Mouse (Mus musculus) spleen, postnatal 36 days (tissue): ENCODE data around the gene Adamts14.

Source experiments
- DNase-seq, 2 experiments: peaks; one replicate each; pipeline ENCODE4 v3.0.0; 2022; ENCODE audit warnings: low spot score in 2 of 2, mixed read lengths in 1 of 2

The Adamts14 gene

DNA sequence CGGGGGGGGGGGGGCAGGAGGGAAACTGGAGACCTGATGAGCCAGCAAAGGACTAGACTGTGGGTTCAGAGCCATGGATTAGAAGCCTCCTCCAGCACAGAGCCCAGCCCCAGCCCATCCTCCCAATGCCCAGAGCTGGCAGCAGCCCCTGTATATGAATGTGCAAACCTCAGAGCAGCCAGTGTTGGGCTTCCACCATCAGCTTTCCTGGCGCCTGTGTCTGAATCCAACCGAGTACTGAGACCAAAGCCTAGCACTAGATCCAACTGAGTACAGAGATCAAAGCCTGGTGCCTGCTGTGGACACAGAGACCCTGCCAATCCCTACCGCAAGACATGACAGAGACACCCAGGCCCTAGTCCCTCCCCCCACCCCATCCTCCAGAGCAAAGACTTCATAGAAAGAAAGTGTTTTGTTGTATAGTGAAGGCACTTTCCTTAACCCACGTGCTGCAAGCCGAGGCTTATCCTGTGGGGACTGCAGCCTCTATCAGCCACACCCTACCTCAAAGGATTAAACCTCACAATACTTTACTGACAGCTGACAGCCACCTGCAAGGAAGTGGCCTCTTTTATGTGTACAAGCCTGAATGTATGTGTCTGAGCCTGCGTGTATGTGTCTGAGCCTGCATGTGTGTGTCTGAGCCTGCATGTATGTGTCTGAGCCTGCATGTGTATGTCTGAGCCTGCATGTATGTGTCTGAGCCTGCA is 40.2 kb downstream of the Adamts14 start:
- DNase-seq: peak; percentile 26 to 36

DNA sequence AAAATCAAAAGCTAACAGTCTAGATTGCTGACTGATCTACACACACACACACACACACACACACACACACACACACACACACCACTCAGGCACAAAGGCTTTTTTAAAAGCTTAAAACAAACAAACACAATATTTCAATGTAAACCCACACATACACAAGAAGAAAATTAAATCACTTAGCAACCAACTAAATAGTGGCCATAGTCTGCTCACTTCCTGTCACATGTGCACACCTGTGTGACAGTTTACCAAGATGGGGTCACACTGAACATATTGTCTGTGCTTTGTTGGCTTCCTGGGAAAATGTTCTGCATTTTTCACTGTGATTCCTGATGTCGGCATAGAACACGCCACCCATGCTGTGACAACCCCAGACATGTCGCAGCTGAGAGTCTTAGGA is 41.5 kb downstream of the Adamts14 start:
- no peak for DNase-seq

DNA sequence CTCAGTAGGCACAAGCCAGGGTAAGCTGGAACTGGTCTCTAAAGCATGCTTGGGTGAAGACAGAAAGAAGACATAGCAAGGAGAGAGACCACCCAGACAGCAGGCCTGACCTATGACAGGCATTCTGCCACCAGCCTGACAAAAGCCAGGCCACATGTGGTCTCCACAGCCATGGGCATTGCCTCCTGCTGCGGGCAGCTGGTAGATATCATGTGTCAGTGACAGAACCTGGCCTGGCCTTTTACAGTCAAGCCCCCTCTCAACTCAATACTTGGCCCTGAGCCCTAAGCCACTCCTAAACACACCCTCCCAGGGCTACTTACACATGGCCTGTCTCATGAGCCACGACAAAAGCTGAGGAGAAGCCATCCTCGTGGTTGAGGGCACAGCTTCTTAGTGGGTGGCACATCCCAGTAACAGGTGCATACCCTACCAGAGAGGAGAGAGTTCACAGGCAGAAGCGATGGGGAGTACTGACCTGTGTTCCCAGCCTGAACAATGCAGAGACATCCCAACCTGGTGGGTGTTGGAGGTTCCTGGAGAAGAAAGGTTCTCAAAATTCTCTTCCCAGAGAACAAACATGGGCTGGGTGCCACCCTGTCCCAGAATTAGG is 46.3 kb downstream of the Adamts14 start:
- no peak for DNase-seq

DNA sequence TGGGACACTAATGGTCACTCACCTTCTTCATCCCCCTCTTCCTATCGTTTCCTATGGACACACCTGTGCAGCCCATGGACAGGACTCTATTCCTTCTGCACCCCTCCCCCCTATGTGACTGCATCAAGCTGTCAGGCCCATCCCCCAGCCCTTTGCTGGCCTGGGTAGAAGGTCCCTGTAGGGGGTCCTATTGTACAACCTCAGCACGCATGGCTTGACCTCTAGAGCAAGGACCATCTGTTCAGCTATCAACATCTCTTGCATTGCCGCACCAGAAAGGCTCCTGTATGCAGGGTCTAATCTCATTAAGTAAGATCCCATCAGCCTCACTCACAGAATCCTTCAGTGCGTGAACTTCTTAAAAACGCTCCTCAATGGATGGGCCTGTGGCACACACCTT is 47.5 kb downstream of the Adamts14 start:
- DNase-seq: no peak

DNA sequence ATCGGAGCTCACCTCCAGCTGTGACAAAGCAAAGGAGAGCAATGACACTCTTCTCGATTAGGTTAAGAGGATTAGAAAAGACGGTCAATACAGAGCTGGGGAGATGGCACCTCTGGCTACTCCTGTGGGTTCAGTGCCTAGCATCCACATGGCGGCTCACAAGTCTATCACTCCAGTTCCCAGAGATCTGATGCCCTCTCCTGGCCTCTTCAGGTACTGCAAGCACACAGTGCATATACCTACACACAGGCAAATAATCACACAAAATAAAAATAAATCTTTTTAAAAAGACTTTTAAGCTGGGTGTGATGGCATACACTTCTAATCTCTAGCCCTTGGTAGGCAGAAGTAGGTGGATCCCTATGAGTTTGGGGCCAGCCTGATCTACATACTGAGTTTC is 53.9 kb downstream of the Adamts14 start:
- no peak for DNase-seq

DNA sequence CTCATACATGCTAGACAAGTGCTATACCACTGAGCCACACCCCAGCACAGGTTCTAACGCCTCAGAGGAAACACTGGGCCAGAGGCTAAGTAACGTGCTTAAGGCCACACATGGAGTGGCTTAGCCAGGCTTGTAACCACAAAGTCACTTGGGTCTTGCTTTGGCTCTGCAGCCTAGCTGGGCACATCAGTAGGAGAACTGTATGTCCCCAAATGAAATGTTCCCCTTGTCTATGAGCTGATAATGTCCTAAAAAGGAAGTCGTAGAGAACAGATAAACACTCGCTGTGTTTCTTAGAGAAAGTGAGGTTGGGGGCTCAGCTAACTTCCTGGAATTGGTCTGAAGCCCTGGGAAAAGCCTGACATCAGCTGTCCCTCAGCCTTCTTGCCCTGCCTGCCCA is 57.1 kb downstream of the Adamts14 start:
- DNase-seq: no peak

DNA sequence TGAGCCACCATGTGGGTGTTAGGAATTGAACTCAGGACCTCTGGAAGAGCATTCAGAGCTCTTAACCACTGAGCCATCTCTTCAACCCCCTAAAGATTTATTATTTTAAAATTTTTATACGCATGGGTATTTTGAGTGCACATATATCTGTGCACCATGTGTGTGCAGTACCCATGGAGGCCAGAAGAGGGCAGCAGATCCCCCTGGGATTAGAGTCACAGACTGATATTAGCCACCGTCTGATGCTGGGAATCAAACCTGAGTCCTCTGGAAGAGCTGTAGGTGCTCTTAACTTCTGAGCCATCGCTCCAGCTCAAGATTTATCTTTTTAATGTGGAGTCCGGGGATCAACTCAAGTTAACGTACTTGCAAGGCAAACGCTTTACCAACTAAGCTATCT is 57.6 kb downstream of the Adamts14 start:
- no peak for DNase-seq

DNA sequence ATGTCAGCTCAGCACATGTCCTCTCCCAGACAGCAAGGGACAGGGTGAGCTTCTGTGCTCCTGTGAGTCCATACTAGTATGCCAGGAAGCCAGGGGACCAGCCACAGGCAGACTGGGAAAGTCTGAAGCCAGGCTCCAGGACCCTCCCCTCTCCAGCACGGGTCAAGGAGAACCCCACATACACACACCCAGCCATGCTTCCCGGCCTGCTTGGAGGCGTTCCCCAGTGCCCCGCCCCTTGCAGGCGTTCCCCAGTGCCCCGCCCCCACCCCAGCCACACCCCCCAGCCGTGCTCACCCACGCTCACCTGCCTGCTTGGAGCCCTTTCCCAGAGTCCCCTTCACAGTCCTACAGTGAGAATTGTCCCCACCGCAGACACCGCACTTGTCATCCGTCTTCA is 60.4 kb downstream of the Adamts14 start:
- no peak for DNase-seq

DNA sequence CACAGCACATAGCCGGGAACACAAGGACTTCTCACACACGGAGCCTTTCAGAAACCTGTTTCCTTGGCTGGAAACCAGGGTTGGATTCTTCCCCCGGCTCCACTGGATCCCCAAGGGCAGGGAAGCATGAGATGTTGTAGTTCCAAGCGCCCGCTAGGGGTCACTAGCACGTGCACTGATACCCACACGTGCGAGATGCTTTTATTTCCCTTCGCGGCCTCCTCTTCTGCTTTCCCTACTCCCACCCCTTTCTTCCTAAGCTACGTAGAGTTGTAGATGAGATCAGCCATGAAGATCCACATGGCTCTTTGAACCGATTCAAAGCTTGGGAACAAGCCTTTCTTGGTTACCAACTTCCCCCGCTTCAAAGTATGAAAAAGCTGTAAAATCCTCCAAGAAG is 61.5 kb downstream of the Adamts14 start:
- peak in 1 of 2 experiments; percentile 15 for DNase-seq

DNA sequence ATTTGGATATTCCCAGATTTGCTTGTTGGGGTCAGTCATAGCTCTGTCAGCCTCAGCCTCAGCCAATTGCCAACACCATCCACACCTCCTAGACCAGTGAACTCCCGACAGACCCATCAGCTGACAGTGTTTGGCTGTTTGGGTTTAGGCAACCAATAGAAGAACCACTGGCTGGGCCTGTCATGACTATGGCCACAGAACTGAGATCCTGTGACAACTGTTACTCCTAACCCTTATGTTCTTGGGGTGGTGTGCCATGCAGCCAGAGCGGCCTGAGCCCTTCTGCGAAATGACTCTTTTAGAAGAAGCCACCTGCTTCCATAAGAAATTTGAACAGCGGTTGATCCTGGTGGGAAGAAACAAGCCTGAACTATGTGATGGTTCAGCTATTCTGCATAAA is 62.1 kb downstream of the Adamts14 start:
- DNase-seq: no peak

DNA sequence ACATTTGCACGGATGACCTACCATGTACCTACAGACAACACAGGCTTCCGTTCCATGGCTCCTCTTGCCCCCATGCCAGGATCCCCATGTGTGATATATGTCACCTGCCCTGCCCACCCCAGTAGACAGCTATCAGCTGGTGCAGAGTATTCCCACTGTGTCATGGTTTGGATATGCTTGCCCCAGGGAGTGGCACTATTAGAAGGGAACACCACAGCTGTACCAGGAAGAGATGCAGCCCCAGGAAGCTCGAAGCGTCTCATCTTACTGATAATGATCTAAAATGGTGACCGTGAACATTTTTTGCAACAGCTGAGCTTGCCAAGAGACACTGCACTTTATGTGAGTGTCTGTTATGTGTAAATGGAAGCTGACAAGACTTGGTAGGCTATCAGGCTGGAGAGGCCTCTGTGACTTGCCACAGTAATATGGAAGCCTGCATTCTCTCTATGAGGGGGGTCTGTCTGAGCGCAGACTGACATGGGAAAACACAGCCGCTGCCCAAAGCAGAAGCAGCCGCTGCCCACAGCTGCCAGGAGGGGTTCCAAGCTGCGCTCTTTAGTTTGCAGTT is 65.0 kb downstream of the Adamts14 start:
- DNase-seq: no peak

DNA sequence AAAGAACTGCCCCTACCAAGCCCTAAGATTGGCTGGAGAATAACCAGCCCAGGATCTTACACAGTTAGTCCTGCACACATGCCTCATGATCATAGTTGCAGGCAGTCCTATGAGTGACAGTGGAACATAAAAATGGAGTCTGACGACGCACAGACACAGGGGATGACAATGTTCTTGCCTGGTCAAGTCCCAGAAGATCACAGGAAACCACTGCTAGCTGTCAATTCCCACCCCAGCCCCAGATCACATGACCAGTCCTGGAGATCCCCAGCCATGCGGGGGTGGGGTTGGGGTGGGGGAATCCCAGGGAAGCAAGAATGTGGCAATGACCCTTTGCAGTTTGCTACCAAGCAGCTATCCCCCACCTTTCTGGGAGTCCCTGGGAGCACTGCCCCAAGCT is 69.3 kb downstream of the Adamts14 start:
- DNase-seq: peak in 1 of 2 experiments; percentile 18

DNA sequence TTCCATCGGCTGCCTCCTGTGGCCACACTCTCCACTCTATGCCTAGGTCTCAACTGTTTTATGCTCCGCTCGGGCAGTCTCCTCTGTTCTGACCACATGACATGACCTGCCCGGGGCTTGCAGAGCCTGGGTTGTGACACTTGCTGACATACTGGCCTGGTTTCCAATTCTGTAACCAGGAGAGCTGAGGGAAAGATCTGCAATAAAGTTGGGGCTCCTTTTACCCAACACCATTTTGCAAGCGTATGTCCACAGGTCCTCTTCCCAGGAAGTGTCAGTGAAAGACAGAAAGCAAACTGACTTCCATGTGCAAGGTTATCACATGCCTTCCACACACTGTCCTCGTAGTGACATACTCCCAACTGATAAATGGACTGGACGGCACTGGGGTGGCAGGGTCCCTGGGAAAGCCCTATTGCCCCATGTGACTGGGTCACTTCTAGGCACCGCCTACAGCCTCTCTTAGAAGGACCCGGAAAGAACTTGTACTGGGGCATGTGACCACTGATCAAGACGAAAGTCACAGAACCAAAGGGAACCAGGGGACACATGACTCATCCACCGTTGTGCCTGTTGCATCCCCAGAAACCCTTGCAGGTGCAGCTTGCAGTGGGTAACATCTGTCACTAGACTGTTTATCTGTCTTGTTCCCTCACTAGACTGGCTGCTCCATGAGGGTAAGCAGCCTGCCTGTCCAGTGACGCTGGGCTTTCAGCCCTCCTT is 71.5 kb downstream of the Adamts14 start:
- no peak for DNase-seq

DNA sequence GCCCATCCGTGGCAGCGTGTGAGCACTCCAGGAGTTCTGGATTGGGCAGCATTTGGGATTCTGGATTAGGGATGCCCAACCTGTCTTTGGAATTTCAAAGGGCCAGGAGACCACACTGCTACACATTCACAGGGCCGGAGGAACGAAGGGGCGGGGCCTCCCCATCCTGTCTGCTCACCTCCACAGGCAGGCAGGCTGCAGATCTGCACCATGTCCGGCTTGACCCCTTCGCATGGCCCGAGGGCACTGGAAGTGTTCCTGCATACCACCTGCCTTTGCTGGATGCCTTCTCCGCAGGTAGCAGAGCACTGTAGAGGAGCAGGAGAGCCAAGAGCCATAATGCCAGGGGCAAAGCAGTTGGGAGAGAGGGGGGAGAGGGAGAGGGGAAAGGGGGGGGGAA is 72.2 kb downstream of the Adamts14 start:
- no peak for DNase-seq

DNA sequence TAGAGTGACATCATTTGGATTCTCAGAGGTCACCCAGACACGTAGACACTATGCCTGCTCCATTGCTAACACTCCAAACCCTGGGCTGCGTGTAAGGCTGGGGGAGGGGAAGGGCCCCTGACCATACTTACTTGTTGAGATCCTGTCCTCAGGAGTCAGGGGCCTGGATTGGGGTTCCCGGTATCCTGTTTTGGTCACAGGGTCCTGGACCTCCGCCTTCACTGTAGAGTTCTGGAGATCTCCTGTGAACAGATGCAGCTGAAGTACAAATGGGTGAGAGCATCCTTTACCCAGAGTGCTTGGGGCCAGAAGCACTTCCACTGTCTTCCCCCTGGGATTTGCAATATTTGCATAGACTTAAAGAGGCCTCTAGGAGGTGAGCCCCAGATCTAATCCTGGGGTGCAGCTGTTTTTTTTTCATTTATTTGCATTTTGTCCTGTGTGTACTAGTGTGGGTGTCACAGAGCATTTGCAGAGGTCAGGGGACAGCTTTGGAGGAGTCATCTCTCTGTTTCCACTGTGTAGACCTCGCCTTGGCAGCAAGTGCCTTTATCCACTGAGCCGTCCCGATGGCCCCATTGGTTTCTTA is 72.9 kb downstream of the Adamts14 start:
- DNase-seq: no peak

DNA sequence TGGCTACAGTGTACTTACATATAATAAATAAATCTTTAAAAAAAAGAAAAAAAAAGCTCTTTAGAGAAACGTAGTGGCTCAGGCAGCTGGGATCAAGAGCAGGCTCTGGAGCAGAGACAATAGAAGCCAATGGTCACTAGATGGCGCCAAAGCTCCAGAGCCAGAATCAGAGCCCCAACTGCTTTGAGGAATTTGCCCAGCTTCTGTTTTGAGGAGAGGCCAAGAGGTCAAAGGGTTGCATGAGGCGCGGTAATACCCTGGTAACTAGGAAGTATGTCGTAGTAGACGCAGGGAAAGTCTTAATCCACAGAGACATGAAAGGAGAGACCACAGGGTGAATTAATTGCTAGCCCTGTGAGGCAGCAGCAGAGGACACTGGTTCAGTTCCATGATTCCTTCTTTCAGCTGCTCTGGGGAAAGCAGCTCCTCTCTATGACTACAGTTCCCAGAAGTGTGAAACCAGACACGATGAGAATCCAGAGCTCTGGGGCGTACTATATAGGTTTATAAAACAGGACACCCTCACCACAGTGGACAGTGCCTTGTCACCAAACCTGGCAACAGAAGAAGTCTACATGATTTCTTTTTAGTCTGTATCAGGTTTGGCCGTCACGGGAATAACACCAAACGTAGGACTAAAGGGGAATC is 73.5 kb downstream of the Adamts14 start:
- DNase-seq: peak; percentile 52 to 64

DNA sequence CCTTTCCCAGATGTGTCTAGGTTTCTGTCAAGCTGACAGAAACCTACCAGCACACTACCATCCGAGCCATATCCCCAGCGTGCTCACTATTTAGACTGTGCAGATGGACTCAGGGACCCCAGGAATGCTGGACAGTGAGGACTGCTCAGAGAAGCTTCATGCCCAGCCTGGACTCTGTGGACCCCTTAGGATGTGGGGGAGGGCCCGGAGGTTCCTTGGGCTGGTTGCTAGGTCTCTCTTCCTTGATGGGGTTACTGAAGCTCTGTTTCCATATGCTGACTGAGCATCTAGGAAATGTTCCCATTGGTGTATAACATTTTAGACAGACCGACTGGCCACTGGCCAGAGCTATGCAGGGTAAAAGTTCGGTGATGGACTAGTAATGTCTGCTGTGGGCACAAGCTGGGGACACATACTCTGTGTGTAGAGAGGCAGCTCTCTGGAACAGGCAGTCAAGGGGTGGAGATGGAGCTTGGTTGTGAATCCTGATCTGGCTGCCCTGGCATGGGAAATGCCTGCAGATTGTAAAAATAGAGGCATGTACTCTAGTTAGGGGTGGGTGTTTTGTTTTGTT is 77.4 kb downstream of the Adamts14 start:
- no peak for DNase-seq

DNA sequence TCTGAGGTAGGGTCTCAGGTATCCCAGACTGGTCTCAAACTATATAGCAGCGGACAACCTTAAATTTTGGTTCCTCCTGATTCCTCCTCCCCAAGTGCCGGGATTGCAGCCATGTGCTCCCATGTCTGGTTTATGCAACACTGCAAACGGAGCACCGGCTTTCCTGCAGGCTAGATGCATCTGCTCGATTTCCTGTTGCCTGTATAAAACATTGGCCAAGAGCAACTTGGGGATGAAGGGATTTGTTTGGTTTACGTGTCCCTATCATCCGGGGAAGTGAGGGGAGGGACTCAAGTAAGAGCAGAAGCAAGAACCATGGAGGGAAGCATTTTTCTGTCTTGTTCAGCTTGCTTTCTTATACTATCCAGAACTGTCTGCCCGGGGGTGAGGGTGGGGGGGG is 78.0 kb downstream of the Adamts14 start:
- no peak for DNase-seq

DNA sequence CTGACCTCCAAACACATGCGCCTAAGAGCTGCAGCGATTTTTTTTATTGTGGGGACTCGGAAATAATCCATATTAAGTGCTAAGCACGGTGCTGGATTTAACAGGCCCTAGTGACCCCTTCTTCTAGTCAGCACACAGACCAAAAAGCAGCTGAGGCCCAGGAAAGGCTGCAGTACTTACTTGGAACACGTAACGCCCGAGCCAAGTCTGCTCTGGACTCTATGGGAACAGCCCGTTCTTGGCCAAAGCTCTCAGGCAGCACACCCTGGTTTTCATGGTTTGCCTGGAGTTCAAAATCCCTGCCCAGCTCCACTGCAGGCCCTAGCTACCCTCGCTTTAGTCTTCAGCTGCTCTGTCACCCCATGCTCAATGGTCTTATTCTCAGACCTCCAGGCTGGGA is 78.6 kb downstream of the Adamts14 start:
- no peak for DNase-seq

DNA sequence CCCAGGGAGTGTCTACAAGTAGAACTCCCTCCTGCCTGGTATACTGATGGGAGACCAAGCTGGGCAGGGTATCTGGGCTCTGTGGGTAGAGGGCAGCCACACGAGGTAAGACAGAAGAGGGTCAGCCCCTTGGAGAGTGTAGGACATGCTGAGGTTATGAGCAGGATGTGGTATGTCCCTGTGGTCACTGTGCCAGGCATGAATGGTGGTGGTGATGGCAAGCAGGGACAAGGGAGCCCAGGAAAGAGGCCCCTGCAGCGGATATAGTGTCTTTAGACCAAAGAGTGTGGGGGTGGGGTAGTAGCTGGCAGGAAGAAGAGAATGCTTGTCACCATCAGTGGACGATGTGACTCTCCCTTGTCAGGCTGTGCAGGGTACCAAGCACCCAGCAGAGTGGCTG is 85.2 kb downstream of the Adamts14 start:
- DNase-seq: no peak

DNA sequence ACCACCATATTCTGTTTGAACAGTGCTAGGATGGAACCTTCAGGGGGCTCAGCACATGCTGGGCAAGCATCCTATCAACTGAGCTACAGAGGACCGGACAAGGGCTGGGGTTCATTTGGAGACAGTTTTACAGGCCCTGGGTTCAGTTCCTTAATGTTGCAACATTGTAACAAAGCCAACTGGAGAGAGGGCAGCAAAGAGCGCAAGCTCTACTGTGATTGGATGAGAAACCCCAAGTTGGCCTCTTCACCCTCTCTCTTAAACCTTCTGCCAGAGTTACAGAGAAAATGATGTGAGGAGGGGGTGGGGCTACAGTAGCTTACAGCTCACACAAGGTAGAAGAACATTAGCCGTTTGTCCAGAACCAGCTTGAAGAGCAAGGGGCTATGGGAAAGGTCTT is 86.2 kb downstream of the Adamts14 start:
- DNase-seq: no peak

DNA sequence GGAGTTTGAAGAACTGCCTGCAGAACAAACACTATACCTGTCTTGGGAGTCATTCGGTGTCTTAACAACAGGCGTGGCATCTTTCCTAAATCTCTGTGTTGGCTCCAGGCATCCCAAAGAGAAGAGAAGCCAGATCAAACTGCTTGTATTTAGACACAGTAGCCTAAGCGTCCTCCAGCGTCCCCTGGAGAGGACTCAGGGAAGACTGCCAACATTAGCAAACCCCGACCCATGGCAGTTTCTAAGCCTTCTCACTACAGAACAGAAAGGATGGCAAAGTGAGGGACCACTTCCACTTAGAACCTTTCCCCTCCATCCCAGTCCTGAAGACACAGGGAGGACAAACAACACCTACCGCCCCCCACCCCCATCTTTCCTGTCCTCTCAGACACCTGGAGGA is 93.3 kb downstream of the Adamts14 start:
- no peak for DNase-seq
